Mouse (Mus musculus): Measurements from ENCODE around the gene Rnft2. TPM values are rescaled to one million over a fixed set of nuclear protein-coding genes. Genes with fewer than 3 reads are reported as not detected.

The Rnft2 gene
- total RNA-seq, 2 experiments from 2014 or later = 91.7 to 93.5 TPM

GRCm38 (mm10) chr5:118186903-118187633 is 57.8 kb downstream of the Rnft2 start:
- intact Hi-C loops (cut with DNase I) = no loop called here
- DNase-seq (ENCODE audit: low spot score in 2 of 2) = no peak

GRCm38 (mm10) chr5:118177640-118178039 is 67.3 kb downstream of the Rnft2 start:
- intact Hi-C loops (cut with DNase I) = loop anchor here (10.0 kb wide), 1 partner anchor 1507 kb away; no protein-coding TSS in a partner anchor
- peak in 1 of 2 experiments; percentile 33 for DNase-seq (ENCODE audit: low spot score in 2 of 2)

GRCm38 (mm10) chr5:118175137-118175536 is 69.8 kb downstream of the Rnft2 start:
- no peak for DNase-seq (ENCODE audit: low spot score in 2 of 2)
- intact Hi-C loops (cut with DNase I) = loop anchor here (10.0 kb wide), 1 partner anchor 1510 kb away; no protein-coding TSS in a partner anchor

GRCm38 (mm10) chr5:118174310-118175009 is 70.5 kb downstream of the Rnft2 start:
- intact Hi-C loops (cut with DNase I) = loop anchor here (10.0 kb wide), 1 partner anchor 1510 kb away; no protein-coding TSS in a partner anchor
- no peak for DNase-seq (ENCODE audit: low spot score in 2 of 2)

GRCm38 (mm10) chr5:118172078-118172723 is 72.7 kb downstream of the Rnft2 start:
- peak in 1 of 2 experiments; percentile 40 for DNase-seq (ENCODE audit: low spot score in 2 of 2)
- intact Hi-C loops (cut with DNase I) = loop anchor here (2.0 to 10.0 kb wide), 2 partner anchors 73 to 1513 kb away; partner anchors contain the start of genes 2410131K14Rik and Rnft2

GRCm38 (mm10) chr5:118171665-118172064 is 73.3 kb downstream of the Rnft2 start:
- intact Hi-C loops (cut with DNase I) = loop anchor here (1.0 to 10.0 kb wide), 3 partner anchors 58 to 1513 kb away; partner anchors contain the start of genes 2410131K14Rik and Rnft2

GRCm38 (mm10) chr5:118170888-118171529 is 73.9 kb downstream of the Rnft2 start:
- intact Hi-C loops (cut with DNase I) = loop anchor here (1.0 to 10.0 kb wide), 2 partner anchors 58 to 1514 kb away; no protein-coding TSS in a partner anchor
- no peak for DNase-seq (ENCODE audit: low spot score in 2 of 2)

More at GRCm38 (mm10) chr5:118171665-118172064, 73.3 kb downstream of the Rnft2 start:
- DNase-seq (ENCODE audit: low spot score in 2 of 2) = peak; percentile 65 to 69

GRCm38 (mm10) chr5:118169222-118170221 is 75.4 kb downstream of the Rnft2 start:
- peak in 1 of 2 experiments; percentile 42 for DNase-seq (ENCODE audit: low spot score in 2 of 2)
- intact Hi-C loops (cut with DNase I) = loop anchor here (10.0 kb wide), 1 partner anchor 1515 kb away; no protein-coding TSS in a partner anchor

- intact Hi-C loops (cut with DNase I) = no loop called here
- DNase-seq (ENCODE audit: low spot score in 2 of 2) = peak in 1 of 2 experiments; percentile 56
Observed at GRCm38 (mm10) chr5:118167561-118167995, 77.3 kb downstream of the Rnft2 start.

GRCm38 (mm10) chr5:118165462-118165861 is 79.5 kb downstream of the Rnft2 start:
- no peak for DNase-seq (ENCODE audit: low spot score in 2 of 2)
- intact Hi-C loops (cut with DNase I) = no loop called here

GRCm38 (mm10) chr5:118164581-118164980 is 80.3 kb downstream of the Rnft2 start, which contains the start of gene Hrk:
Gene Hrk (plus strand): TSS chr5:118164648.
- intact Hi-C loops (cut with DNase I) = no loop called here
- no peak for DNase-seq (ENCODE audit: low spot score in 2 of 2)

- no peak for DNase-seq (ENCODE audit: low spot score in 2 of 2)
- intact Hi-C loops (cut with DNase I) = no loop called here
Observed at GRCm38 (mm10) chr5:118160691-118161090, 84.2 kb downstream of the Rnft2 start.

- DNase-seq (ENCODE audit: low spot score in 2 of 2) = no peak
- intact Hi-C loops (cut with DNase I) = no loop called here
Observed at GRCm38 (mm10) chr5:118156976-118157375, 87.9 kb downstream of the Rnft2 start.

- DNase-seq (ENCODE audit: low spot score in 2 of 2) = no peak
- intact Hi-C loops (cut with DNase I) = no loop called here
Observed at GRCm38 (mm10) chr5:118155565-118155947, 89.4 kb downstream of the Rnft2 start.

- DNase-seq (ENCODE audit: low spot score in 2 of 2) = peak; percentile 88
- intact Hi-C loops (cut with DNase I) = no loop called here
Observed at GRCm38 (mm10) chr5:118154839-118155564, 89.9 kb downstream of the Rnft2 start, which contains the start of gene Fbxw8. Gene Fbxw8 (minus strand): TSS chr5:118155464.

- DNase-seq (ENCODE audit: low spot score in 2 of 2) = no peak
- intact Hi-C loops (cut with DNase I) = no loop called here
Observed at GRCm38 (mm10) chr5:118149711-118150110, 95.2 kb downstream of the Rnft2 start.

- intact Hi-C loops (cut with DNase I) = no loop called here
- no peak for DNase-seq (ENCODE audit: low spot score in 2 of 2)
Observed at GRCm38 (mm10) chr5:118147264-118147663, 97.7 kb downstream of the Rnft2 start.
